Mouse (Mus musculus) forebrain, embryonic 15.5 days (tissue): Measurements from ENCODE around the gene Zzef1. TPM values are rescaled to one million over a fixed set of nuclear protein-coding genes. Genes with fewer than 3 reads are reported as not detected.

Source experiments
- ATAC-seq: fragments of 200-750 bp; cut with Nextera tagmentation; replicated peaks from 2 replicates; pipeline ENCODE4 v1.8.0; 2017; ENCODE audit warnings: mild to moderate bottlenecking, moderate TSS enrichment, moderate library complexity
- H3K27ac ChIP-seq: fragments of 300-500 bp; sonication (generic); replicated peaks from 2 replicates; pipeline ENCODE4 v1.5.1; 2015; ENCODE audit warnings: mild to moderate bottlenecking, inconsistent platforms
- H3K27me3 ChIP-seq: fragments of 300-500 bp; sonication (generic); 2 replicates; pipeline ENCODE4 v1.6.1; 2015; ENCODE audit warnings: inconsistent platforms
- H3K36me3 ChIP-seq: fragments of 300-500 bp; sonication (generic); 2 replicates; pipeline ENCODE4 v1.6.1; 2015; ENCODE audit warnings: mild to moderate bottlenecking, inconsistent platforms
- H3K4me1 ChIP-seq: fragments of 300-500 bp; sonication (generic); 2 replicates; pipeline ENCODE4 v1.6.1; 2015; ENCODE audit warnings: inconsistent platforms
- H3K4me2 ChIP-seq: fragments of 300-500 bp; sonication (generic); replicated peaks from 2 replicates; pipeline ENCODE4 v1.6.1; 2015; ENCODE audit warnings: mild to moderate bottlenecking, inconsistent platforms
- H3K4me3 ChIP-seq: fragments of 300-500 bp; sonication (generic); 2 replicates; pipeline ENCODE4 v1.5.1; 2015; ENCODE audit warnings: mild to moderate bottlenecking, inconsistent platforms
- H3K9ac ChIP-seq: fragments of 300-500 bp; sonication (generic); replicated peaks from 2 replicates; pipeline ENCODE4 v1.6.1; 2015; ENCODE audit warnings: mild to moderate bottlenecking, inconsistent platforms
- H3K9me3 ChIP-seq: fragments of 300-500 bp; sonication (generic); 2 replicates; pipeline ENCODE4 v1.6.1; 2016; ENCODE audit warnings: inconsistent platforms
- WGBS: fragments of 180-500 bp; shearing (Covaris S2); methylation state at CpG from one replicate; pipeline ENCODE4 v1.1.7; 2015; ENCODE audit warnings: mixed read lengths; 5-methylcytosine and 5-hydroxymethylcytosine counted together
- microRNA-seq: library from miRNA; unstranded; fragments of <30 nt; microRNA quantifications from one replicate; pipeline ENCODE4, GENCODE M21; 2016
- polyA plus RNA-seq: library from polyadenylated mRNA; unstranded; fragments of >200 nt; fragmentation: Nextera tagmentation; extraction: Ambion mirVana; gene quantifications from 2 replicates; pipeline ENCODE4 v1.2.1, GENCODE M21; 2015

The Zzef1 gene
- polyA plus RNA-seq, 1 experiment from 2014 or later = 14.2 TPM

GRCm38 (mm10) chr11:72963058-72963788, 167.2 kb downstream of the Zzef1 start:
- H3K36me3 ChIP-seq = no peaks in the 10 kb centered on the region
- peaks cover 11% of the 10 kb centered on the region for H3K4me1 ChIP-seq
- ATAC-seq = no peak
- no peak overlapping the region for H3K9ac ChIP-seq
- 50% methylated on average over 7 of the region's 7 CpGs for WGBS
- H3K27me3 ChIP-seq = peaks cover 36% of the 10 kb centered on the region
- no peak overlapping the region for H3K4me3 ChIP-seq
- no peak overlapping the region for H3K4me2 ChIP-seq
- H3K27ac ChIP-seq = no peak overlapping the region
- H3K9me3 ChIP-seq = no peaks in the 10 kb centered on the region

- Histone ChIP-seq H3K9ac (no peak overlapping the region), H3K4me3 (no peak overlapping the region), H3K36me3 (no peaks in the 10 kb centered on the region), H3K4me1 (peaks cover 11% of the 10 kb centered on the region), H3K27ac (no peak overlapping the region), H3K27me3 (peaks cover 36% of the 10 kb centered on the region), H3K4me2 (no peak overlapping the region), H3K9me3 (no peaks in the 10 kb centered on the region)
- 71% methylated on average over 3 of the region's 3 CpGs for WGBS
- no peak for ATAC-seq
These were observed 167.8 kb downstream of the Zzef1 start for GRCm38 (mm10) chr11:72963789-72964294.

GRCm38 (mm10) chr11:72974995-72975503, 179.0 kb downstream of the Zzef1 start:
- Histone ChIP-seq H3K4me3 (no peak overlapping the region), H3K4me1 (no peaks in the 10 kb centered on the region), H3K4me2 (no peak overlapping the region), H3K27ac (no peak overlapping the region), H3K9me3 (no peaks in the 10 kb centered on the region), H3K36me3 (no peaks in the 10 kb centered on the region), H3K9ac (no peak overlapping the region), H3K27me3 (no peaks in the 10 kb centered on the region)
- no peak for ATAC-seq
- WGBS = 84% methylated on average over 13 of the region's 13 CpGs

Small RNA genes lying within 50 kb of the gene (microRNA-seq; reads per million reads assigned to microRNA genes)
- gene Gm44467 = not detected

Other genes starting within 250 kb of the Zzef1 start
- 0.08 TPM in 2 replicates for gene Spns3, start 245.7 kb upstream of the Zzef1 start, polyA plus RNA-seq
- gene Ube2g1, start 188.9 kb upstream of the Zzef1 start, polyA plus RNA-seq = 110 TPM in 2 replicates
- 27.1 and 28.0 TPM in 2 replicates for gene Ankfy1, start 106.2 kb upstream of the Zzef1 start, polyA plus RNA-seq
- gene Cyb5d2, start 84 bp upstream of the Zzef1 start, polyA plus RNA-seq = 7.3 and 7.5 TPM in 2 replicates
- 0.67 and 0.70 TPM in 2 replicates for gene Atp2a3, start 164.9 kb downstream of the Zzef1 start, polyA plus RNA-seq
- 0.40 and 0.56 TPM in 2 replicates for gene P2rx1, start 202.9 kb downstream of the Zzef1 start, polyA plus RNA-seq
- 19.6 TPM in 2 replicates for gene Camkk1, start 222.8 kb downstream of the Zzef1 start, polyA plus RNA-seq